Mouse (Mus musculus): ENCODE measurements around the gene Adtrp. TPM values are rescaled to one million over a fixed set of nuclear protein-coding genes. Genes with fewer than 3 reads are reported as not detected.

Adtrp gene
- not detected in 2 replicates for polyA plus RNA-seq (2014; fragmentation: Nextera tagmentation; extraction: Ambion mirVana)

DNA sequence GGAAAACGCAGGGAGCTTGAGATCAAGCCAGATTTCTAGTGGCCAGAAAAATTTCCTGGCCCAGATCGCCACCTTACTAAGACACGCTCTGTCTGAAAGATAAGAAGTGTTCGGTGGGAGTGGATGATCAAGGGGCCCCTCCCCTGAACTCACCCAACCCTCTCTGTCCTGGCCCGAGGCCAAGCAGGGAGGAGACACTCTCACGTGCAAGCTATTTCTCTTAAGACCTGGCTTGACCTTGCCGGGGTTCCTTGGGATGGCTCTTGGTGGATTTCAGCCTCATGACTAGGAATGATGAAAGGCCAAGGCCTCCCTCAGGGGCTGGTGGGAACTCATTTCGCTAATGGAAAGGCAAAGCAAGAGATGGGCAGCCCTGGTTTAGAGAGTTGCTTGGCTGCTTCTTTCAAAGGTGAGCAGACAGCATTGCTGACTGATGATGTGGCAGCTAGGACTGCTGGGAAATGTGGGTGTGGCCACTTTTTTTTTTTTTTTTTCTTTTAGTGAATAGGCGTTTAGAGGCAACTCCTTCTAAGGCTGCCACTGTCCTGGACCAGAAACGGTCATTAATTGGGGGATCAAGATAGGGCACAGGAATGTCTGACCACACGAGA lies at the start of gene Adtrp:
Gene Adtrp (minus strand): TSS at position 169 of the 611 bp plus-strand sequence.
- no peak for DNase-seq (ENCODE audit: low spot score, missing footprints)
- H3K4me3 ChIP-seq (ENCODE audit: low read depth, low read length): no peak within 1 kb of the TSS
- 88% methylated on average over 11 of the region's 11 CpGs for WGBS

DNA sequence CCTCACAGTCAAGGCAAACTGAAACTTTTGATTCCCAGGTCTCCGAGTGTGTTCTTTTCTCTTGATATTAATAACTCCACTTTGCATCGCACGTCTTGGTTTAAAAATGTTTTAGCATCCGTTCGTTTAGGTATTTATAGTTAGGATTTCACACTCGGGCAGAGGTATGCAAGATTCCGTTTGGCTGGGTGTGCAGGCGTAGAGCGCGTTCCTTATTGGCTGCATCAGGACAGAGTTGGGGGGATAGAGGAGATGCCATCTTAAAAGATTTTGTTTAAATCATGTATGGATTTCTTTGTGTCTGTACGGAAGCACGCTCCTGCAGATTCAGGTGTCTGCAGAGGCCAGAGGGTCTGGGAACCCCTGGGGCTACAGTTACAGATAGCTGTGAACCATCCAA lies 44.5 kb upstream of the Adtrp start:
- ATAC-seq (ENCODE audit: low FRiP score): no peak
- WGBS: 94% methylated on average over 12 of the region's 12 CpGs
- no peak overlapping the region for H3K4me3 ChIP-seq (ENCODE audit: low read depth, low read length)

More for the DNA sequence above, at the start of gene Adtrp:
- Histone ChIP-seq H3K9me3 (ENCODE audit: control insufficient read depth, low read length) (no peaks in the 10 kb centered on the region), H3K9ac (ENCODE audit: low read length) (no peak within 1 kb of the TSS), H3K4me2 (no peak within 1 kb of the TSS), H3K27ac (ENCODE audit: low read depth, low read length) (no peak within 1 kb of the TSS), H3K36me3 (ENCODE audit: control insufficient read depth, insufficient read depth, low read length) (no peaks in the 10 kb centered on the region), H3K27me3 (ENCODE audit: control insufficient read depth, insufficient read depth, low read length) (no peaks in the 10 kb centered on the region), H3K4me1 (ENCODE audit: control insufficient read depth, insufficient read depth, low read length) (peaks cover 5% of the 10 kb centered on the region; the same call in 1 of the 2 replicates)
- ATAC-seq (ENCODE audit: low FRiP score): no peak

DNA sequence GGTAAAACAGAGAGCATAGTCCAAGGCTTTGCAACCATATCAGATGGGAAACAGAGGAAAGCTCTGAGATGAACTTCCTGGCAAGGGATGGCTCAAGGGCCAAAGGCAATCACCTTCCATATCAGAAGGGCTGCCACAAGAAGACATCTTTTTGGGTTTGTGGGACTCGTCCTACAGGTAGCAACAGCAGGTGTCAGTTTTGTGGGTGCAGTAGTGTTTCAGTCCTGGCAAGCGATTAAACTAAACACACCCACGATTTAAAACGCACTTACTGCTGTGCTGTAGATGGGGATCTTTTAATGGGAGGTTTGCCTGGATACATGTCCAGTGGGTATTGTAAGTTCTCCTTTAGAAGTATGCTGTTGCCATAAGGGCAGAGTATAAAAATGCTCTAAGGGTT lies 43.1 kb upstream of the Adtrp start:
- no peaks in the 10 kb centered on the region for H3K27me3 ChIP-seq (ENCODE audit: control insufficient read depth, insufficient read depth, low read length)
- H3K4me3 ChIP-seq (ENCODE audit: low read depth, low read length): no peak overlapping the region
- H3K4me2 ChIP-seq: no peak overlapping the region
- no peaks in the 10 kb centered on the region for H3K4me1 ChIP-seq (ENCODE audit: control insufficient read depth, insufficient read depth, low read length)
- no peaks in the 10 kb centered on the region for H3K9me3 ChIP-seq (ENCODE audit: control insufficient read depth, low read length)
- H3K27ac ChIP-seq (ENCODE audit: low read depth, low read length): no peak overlapping the region
- DNase-seq (ENCODE audit: low spot score, missing footprints) (no peak), ATAC-seq (ENCODE audit: low FRiP score) (no peak)
- H3K9ac ChIP-seq (ENCODE audit: low read length): no peak overlapping the region
- 90% methylated on average over 4 of the region's 4 CpGs for WGBS
- H3K36me3 ChIP-seq (ENCODE audit: control insufficient read depth, insufficient read depth, low read length): no peaks in the 10 kb centered on the region

More for the DNA sequence above, 44.5 kb upstream of the Adtrp start:
- no peaks in the 10 kb centered on the region for H3K9me3 ChIP-seq (ENCODE audit: control insufficient read depth, low read length)
- no peak overlapping the region for H3K9ac ChIP-seq (ENCODE audit: low read length)
- H3K27ac ChIP-seq (ENCODE audit: low read depth, low read length): no peak overlapping the region
- no peak overlapping the region for H3K4me2 ChIP-seq
- H3K4me1 ChIP-seq (ENCODE audit: control insufficient read depth, insufficient read depth, low read length): no peaks in the 10 kb centered on the region
- no peaks in the 10 kb centered on the region for H3K27me3 ChIP-seq (ENCODE audit: control insufficient read depth, insufficient read depth, low read length)
- no peaks in the 10 kb centered on the region for H3K36me3 ChIP-seq (ENCODE audit: control insufficient read depth, insufficient read depth, low read length)
- DNase-seq (ENCODE audit: low spot score, missing footprints): no peak

DNA sequence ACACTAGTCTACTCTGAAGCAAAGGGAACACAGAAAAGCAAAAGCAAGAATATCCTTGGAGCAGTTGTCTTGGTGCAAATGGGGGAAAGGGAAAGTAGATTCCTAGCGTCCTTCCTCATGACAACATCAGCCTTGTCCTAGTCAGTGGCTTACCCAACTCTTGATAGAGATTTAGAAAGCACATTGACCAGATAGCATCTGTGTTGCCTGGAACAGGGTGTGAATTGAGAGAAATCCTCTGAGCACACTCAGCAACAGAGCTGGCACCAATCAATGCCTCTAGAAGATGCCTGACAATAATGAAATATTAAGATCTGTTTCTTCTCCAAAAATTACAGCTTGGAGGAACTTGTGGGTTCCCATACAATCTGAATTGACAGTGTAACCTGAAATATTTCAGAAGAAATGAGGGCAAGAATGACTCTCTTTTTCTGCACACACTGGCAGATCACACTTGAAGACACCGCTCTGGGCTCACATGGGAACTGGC lies 42.7 kb upstream of the Adtrp start:
- no peak overlapping the region for H3K27ac ChIP-seq (ENCODE audit: low read depth, low read length)
- 95% methylated on average over 2 of the region's 2 CpGs for WGBS
- DNase-seq (ENCODE audit: low spot score, missing footprints) (no peak), ATAC-seq (ENCODE audit: low FRiP score) (no peak)
- H3K4me1 ChIP-seq (ENCODE audit: control insufficient read depth, insufficient read depth, low read length): no peaks in the 10 kb centered on the region
- H3K4me3 ChIP-seq (ENCODE audit: low read depth, low read length): no peak overlapping the region
- no peak overlapping the region for H3K9ac ChIP-seq (ENCODE audit: low read length)
- H3K27me3 ChIP-seq (ENCODE audit: control insufficient read depth, insufficient read depth, low read length): no peaks in the 10 kb centered on the region
- H3K4me2 ChIP-seq: no peak overlapping the region
- H3K9me3 ChIP-seq (ENCODE audit: control insufficient read depth, low read length): no peaks in the 10 kb centered on the region
- H3K36me3 ChIP-seq (ENCODE audit: control insufficient read depth, insufficient read depth, low read length): no peaks in the 10 kb centered on the region

DNA sequence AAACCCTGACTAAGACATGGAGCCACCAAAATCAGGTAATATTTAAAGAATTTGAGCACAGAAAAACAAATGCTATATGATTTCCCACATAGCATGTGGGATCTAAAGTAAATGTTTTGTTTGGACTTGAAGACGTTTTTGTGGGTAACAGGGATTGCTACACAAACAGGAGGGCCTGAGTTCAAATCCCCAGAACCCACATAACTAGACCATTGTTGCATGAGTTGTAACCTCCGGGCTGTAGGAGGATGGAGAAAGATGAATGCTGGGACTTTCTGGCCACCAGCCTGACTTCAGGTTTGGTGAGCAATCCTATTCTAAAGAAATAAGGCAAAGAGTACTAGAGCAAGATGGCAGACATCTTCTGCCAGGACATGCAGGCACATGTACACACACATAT lies 41.2 kb upstream of the Adtrp start:
- Histone ChIP-seq H3K36me3 (ENCODE audit: control insufficient read depth, insufficient read depth, low read length) (no peaks in the 10 kb centered on the region), H3K27me3 (ENCODE audit: control insufficient read depth, insufficient read depth, low read length) (no peaks in the 10 kb centered on the region), H3K27ac (ENCODE audit: low read depth, low read length) (no peak overlapping the region), H3K4me2 (no peak overlapping the region), H3K4me3 (ENCODE audit: low read depth, low read length) (no peak overlapping the region), H3K4me1 (ENCODE audit: control insufficient read depth, insufficient read depth, low read length) (no peaks in the 10 kb centered on the region), H3K9ac (ENCODE audit: low read length) (no peak overlapping the region), H3K9me3 (ENCODE audit: control insufficient read depth, low read length) (no peaks in the 10 kb centered on the region)
- WGBS: 83% methylated on average over 2 of the region's 2 CpGs
- ATAC-seq (ENCODE audit: low FRiP score) (no peak), DNase-seq (ENCODE audit: low spot score, missing footprints) (no peak)

DNA sequence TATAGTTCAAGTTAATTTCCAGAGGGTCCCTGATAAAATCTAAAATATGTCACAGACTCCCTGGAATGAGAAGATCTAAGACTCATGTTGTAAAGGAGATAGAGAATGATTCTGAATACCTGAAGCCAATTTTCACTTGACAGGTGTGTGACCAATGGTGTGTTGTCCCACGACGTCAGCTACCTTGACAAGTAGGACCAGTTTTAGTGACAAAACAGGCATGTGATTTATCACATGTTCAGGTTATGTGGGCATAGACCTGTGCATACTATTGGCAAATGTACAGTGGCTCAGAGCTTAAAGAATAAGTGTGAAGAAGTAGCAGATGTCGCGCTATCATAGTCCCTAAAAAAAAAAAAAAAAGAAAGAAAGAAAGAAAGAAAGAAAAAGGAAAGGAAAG lies 38.6 kb upstream of the Adtrp start:
- ATAC-seq (ENCODE audit: low FRiP score) (no peak), DNase-seq (ENCODE audit: low spot score, missing footprints) (no peak)
- Histone ChIP-seq H3K27ac (ENCODE audit: low read depth, low read length) (no peak overlapping the region), H3K4me2 (no peak overlapping the region), H3K4me1 (ENCODE audit: control insufficient read depth, insufficient read depth, low read length) (no peaks in the 10 kb centered on the region), H3K27me3 (ENCODE audit: control insufficient read depth, insufficient read depth, low read length) (no peaks in the 10 kb centered on the region), H3K4me3 (ENCODE audit: low read depth, low read length) (no peak overlapping the region), H3K9ac (ENCODE audit: low read length) (no peak overlapping the region), H3K36me3 (ENCODE audit: control insufficient read depth, insufficient read depth, low read length) (no peaks in the 10 kb centered on the region), H3K9me3 (ENCODE audit: control insufficient read depth, low read length) (no peaks in the 10 kb centered on the region)
- 91% methylated on average over 4 of the region's 4 CpGs for WGBS

DNA sequence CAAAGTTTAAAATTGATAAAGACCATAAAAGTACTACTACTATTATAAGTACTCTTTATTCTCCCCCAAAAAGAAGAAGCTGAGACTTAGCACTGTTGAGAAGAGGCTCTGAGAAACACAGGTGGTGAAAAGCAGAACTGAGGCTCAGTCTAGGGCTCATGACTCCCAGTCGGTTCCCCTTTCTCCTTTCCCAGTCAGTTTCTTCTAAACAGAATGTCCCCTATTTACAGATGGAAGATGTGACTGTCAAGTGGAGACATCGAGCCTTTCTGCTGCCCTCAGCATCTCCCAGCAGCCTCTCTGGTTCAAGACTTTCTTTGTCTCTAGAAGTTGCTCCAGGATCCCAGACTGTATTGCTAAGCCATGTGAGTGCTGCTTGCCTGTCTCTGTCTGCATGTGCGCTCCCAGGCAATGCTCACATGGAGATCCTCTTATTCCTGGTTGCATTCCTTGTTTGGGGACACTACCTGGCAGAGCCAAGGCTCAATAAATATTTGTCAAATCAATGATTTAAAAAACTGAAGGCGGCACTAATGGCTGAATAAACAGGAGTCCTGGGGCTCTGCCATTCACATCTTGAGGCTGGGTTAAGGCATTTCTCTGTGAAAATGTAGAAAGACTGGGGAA lies 36.3 kb upstream of the Adtrp start:
- Histone ChIP-seq H3K4me3 (ENCODE audit: low read depth, low read length) (no peak overlapping the region), H3K4me2 (no peak overlapping the region), H3K4me1 (ENCODE audit: control insufficient read depth, insufficient read depth, low read length) (no peaks in the 10 kb centered on the region), H3K9me3 (ENCODE audit: control insufficient read depth, low read length) (no peaks in the 10 kb centered on the region), H3K9ac (ENCODE audit: low read length) (no peak overlapping the region), H3K27me3 (ENCODE audit: control insufficient read depth, insufficient read depth, low read length) (no peaks in the 10 kb centered on the region), H3K27ac (ENCODE audit: low read depth, low read length) (no peak overlapping the region), H3K36me3 (ENCODE audit: control insufficient read depth, insufficient read depth, low read length) (no peaks in the 10 kb centered on the region)
- 86% methylated on average over 4 of the region's 4 CpGs for WGBS
- ATAC-seq (ENCODE audit: low FRiP score): no peak
- DNase-seq (ENCODE audit: low spot score, missing footprints): no peak

DNA sequence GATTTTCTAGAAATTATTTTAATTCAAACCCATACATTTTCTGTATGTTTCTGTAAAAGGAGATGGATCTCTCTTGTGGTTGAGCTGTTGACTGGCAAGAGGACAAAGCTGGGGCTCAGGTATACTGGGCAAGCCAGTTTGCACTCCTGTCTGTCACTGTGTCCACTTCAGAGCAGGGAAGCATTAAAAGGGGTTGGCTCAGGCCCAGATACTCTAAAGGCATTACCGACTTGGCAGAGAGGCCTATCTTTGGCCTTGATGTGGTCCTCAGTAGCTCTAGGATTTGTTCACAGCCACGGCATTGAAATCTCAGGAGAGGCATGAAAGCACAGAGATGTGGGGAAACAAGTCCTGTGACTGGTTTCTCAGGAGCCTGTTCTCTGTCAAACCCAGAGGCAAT lies 33.7 kb upstream of the Adtrp start:
- no peak overlapping the region for H3K27ac ChIP-seq (ENCODE audit: low read depth, low read length)
- WGBS: 90% methylated on average over 2 of the region's 2 CpGs
- H3K27me3 ChIP-seq (ENCODE audit: control insufficient read depth, insufficient read depth, low read length): no peaks in the 10 kb centered on the region
- no peak overlapping the region for H3K9ac ChIP-seq (ENCODE audit: low read length)
- H3K4me2 ChIP-seq: no peak overlapping the region
- no peaks in the 10 kb centered on the region for H3K9me3 ChIP-seq (ENCODE audit: control insufficient read depth, low read length)
- H3K4me1 ChIP-seq (ENCODE audit: control insufficient read depth, insufficient read depth, low read length): no peaks in the 10 kb centered on the region
- ATAC-seq (ENCODE audit: low FRiP score) (no peak), DNase-seq (ENCODE audit: low spot score, missing footprints) (no peak)
- no peaks in the 10 kb centered on the region for H3K36me3 ChIP-seq (ENCODE audit: control insufficient read depth, insufficient read depth, low read length)
- H3K4me3 ChIP-seq (ENCODE audit: low read depth, low read length): no peak overlapping the region

DNA sequence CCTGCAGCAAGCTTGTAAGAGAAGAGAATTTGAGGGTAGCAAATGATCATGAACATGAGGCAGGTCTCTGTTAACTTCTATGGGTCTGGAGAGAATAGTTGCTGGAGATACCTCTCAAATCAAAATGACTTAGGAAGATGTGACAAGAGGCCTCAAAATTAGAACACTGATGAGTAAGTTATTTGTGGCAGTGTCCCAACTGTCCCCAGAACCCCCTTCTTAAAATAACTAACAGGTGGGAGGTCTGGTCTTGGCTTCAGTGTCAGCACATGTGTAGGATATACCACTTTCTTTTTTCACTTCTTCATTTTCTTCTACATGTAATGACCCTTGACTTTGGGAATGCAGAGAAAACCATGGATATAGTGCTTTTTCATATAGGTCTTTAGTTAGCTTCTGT lies 33.0 kb upstream of the Adtrp start:
- Histone ChIP-seq H3K4me1 (ENCODE audit: control insufficient read depth, insufficient read depth, low read length) (no peaks in the 10 kb centered on the region), H3K9ac (ENCODE audit: low read length) (no peak overlapping the region), H3K4me3 (ENCODE audit: low read depth, low read length) (no peak overlapping the region), H3K36me3 (ENCODE audit: control insufficient read depth, insufficient read depth, low read length) (no peaks in the 10 kb centered on the region), H3K4me2 (no peak overlapping the region), H3K27me3 (ENCODE audit: control insufficient read depth, insufficient read depth, low read length) (no peaks in the 10 kb centered on the region), H3K9me3 (ENCODE audit: control insufficient read depth, low read length) (no peaks in the 10 kb centered on the region), H3K27ac (ENCODE audit: low read depth, low read length) (no peak overlapping the region)
- ATAC-seq (ENCODE audit: low FRiP score) (no peak), DNase-seq (ENCODE audit: low spot score, missing footprints) (no peak)
